Mouse (Mus musculus) liver, embryonic 14.5 days (tissue): Measurements from ENCODE around the gene Cep85l. TPM values are rescaled to one million over a fixed set of nuclear protein-coding genes. Genes with fewer than 3 reads are reported as not detected.

ENCODE experiments used
- ATAC-seq: fragments of 200-750 bp; cut with Nextera tagmentation; 2 replicates; pipeline ENCODE4 v1.8.0; 2017; ENCODE audit warnings: moderate number of reproducible peaks, mild to moderate bottlenecking, moderate library complexity; ENCODE audit not compliant: insufficient read depth
- DNase-seq, 3 experiments: peaks; one replicate each; pipeline ENCODE4 v3.0.0-alpha.2; 2012 to 2013; ENCODE audit warnings: low read depth in 3 of 3, low spot score in 3 of 3
- H3K27ac ChIP-seq: fragments of 300-500 bp; sonication (generic); 2 replicates; pipeline ENCODE4 v1.5.1; 2014; ENCODE audit warnings: moderate library complexity, mild to moderate bottlenecking, control low read depth, inconsistent platforms
- H3K27me3 ChIP-seq: fragments of 300-500 bp; sonication (generic); 2 replicates; pipeline ENCODE4 v1.6.1; 2014; ENCODE audit warnings: mild to moderate bottlenecking, low read length, moderate library complexity; ENCODE audit not compliant: control insufficient read depth, insufficient read depth
- H3K36me3 ChIP-seq: fragments of 300-500 bp; sonication (generic); replicated peaks from 2 replicates; pipeline ENCODE4 v1.6.1; 2014; ENCODE audit warnings: low read depth; ENCODE audit not compliant: control insufficient read depth, insufficient read depth
- H3K4me1 ChIP-seq, 2 experiments: fragments of 200-500 bp in 1 of 2; fragments of 300-500 bp in 1 of 2; sonication (generic) in 1 of 2; replicated peaks; 2 replicates each; pipeline ENCODE4 v1.6.1; 2012 to 2014; ENCODE audit warnings: antibody characterized with exemption in 1 of 2, inconsistent platforms in 1 of 2, low read length in 1 of 2; ENCODE audit not compliant: control insufficient read depth in 2 of 2, insufficient read depth in 2 of 2
- H3K4me2 ChIP-seq: fragments of 300-500 bp; sonication (generic); 2 replicates; pipeline ENCODE4 v1.6.1; 2014; ENCODE audit warnings: low read depth, mild to moderate bottlenecking, control low read depth, moderate library complexity
- H3K4me3 ChIP-seq, 2 experiments: fragments of 200-500 bp in 1 of 2; fragments of 300-500 bp in 1 of 2; sonication (generic) in 1 of 2; 2 replicates each; pipeline ENCODE4 v1.5.1; 2012 to 2014; ENCODE audit warnings: low read depth in 2 of 2, low read length in 2 of 2, mild to moderate bottlenecking in 2 of 2, control low read depth in 1 of 2, inconsistent platforms in 1 of 2, moderate library complexity in 1 of 2; ENCODE audit not compliant: insufficient read depth in 1 of 2
- H3K9ac ChIP-seq: fragments of 300-500 bp; sonication (generic); replicated peaks from 2 replicates; pipeline ENCODE4 v1.6.1; 2014; ENCODE audit warnings: mild to moderate bottlenecking, control low read depth, moderate library complexity
- H3K9me3 ChIP-seq: fragments of 300-500 bp; sonication (generic); 2 replicates; pipeline ENCODE4 v1.6.1; 2016; ENCODE audit warnings: low read length, mixed read lengths; ENCODE audit not compliant: control insufficient read depth
- CTCF ChIP-seq: IDR thresholded peaks from 2 replicates; pipeline ENCODE4 v1.5.1; 2016; ENCODE audit warnings: antibody characterized with exemption, low read depth, control low read depth
- EP300 ChIP-seq: IDR thresholded peaks from 2 replicates; pipeline ENCODE4 v1.6.1; 2016; ENCODE audit warnings: antibody characterized with exemption, low read depth
- WGBS: fragments of 180-500 bp; shearing (Covaris S2); extraction: QIAGEN DNeasy Blood & Tissue Kit; methylation state at CpG from one replicate; pipeline ENCODE4 v1.1.7; 2014; ENCODE audit not compliant: insufficient replicate concordance; 5-methylcytosine and 5-hydroxymethylcytosine counted together
- polyA plus RNA-seq, 2 experiments: library from polyadenylated mRNA; depleted of rRNA in 1 of 2; stranded (reverse) in 1 of 2; unstranded in 1 of 2; fragments of >200 nt; fragmentation: Nextera tagmentation in 1 of 2; extraction: Ambion mirVana in 1 of 2; gene quantifications; 2 replicates each; pipeline versions ENCODE4 v1.2.1 to v1.2.3; 2012 to 2014

The Cep85l gene
- polyA plus RNA-seq, 2 experiments = 1.2 to 1.8 TPM

DNA sequence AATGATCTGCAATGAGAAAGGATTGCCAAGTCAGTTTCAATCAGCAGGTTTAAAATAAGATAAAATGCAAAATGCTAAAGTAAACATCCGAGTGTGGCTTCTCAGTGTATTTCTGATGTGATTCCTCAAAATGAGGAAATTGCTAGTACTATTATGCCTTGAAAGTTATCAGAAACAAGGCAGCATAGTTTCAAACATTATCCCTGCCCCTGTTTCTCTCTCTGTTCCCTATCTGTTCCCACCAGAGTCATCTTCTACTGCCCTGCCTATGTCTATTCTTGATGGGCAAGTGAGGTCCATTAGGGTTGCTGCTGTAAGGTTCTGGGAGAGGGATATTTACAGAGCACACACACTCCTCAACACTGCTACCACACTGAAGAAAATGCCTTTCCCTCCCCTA lies 30.5 kb downstream of the Cep85l start:
- no peaks in the 10 kb centered on the region for H3K9me3 ChIP-seq
- H3K4me1 ChIP-seq = no peaks in the 10 kb centered on the region
- no peak for ATAC-seq
- no peak overlapping the region for H3K4me2 ChIP-seq
- TF ChIP-seq EP300 (no peak), CTCF (no peak)
- H3K36me3 ChIP-seq = no peaks in the 10 kb centered on the region
- H3K27me3 ChIP-seq = no peaks in the 10 kb centered on the region
- DNase-seq = no peak
- H3K27ac ChIP-seq = no peak overlapping the region
- WGBS = 50% methylated on average over 1 of the region's 1 CpGs
- H3K9ac ChIP-seq = no peak overlapping the region
- H3K4me3 ChIP-seq = no peak overlapping the region

DNA sequence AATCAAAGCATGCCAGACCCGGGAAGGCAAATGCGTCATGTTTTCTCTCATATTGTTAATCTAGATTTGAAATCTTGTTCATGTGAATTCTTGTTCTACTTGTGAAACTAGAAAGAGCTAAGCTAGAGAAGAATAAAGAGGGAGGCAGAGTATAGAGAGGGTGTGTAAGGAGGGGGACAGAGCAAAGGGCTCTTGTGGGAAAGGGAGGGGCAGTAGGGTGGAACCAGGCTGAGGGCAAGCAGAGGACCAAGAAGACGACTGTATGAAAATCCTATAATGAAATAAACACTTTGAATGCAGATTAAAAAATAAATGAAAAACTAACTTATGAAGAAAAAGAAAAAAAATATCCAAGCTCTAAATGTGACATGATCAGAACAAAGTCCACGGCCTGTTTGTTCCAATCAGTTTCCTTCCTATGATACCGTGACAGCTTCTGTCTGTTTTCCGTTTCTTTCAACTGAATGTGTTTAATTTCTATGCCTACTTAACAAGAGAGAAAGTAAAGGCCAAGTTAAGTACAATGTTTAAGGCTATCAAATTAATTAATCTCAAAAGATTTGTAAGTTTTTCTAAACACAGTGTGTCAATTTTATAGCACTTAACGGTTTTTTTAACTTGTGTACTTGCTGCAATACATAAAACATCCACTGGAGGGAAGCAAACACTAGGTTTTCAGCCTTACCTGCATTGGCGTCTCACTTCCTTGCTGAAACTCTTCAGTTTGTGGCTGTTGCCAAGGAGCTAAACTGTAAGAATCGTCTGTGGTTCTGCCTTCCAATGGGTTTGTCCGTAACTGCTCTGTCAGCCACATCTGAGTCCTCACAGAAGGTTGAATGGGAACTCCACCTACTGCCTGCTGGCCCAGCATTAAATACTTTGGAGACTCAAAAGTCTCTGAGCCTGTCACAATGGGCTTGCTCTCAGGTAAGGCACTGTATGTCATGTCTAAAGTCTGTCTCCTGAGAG lies 31.7 kb downstream of the Cep85l start:
- Histone ChIP-seq H3K36me3 (no peaks in the 10 kb centered on the region), H3K27ac (no peak overlapping the region), H3K9ac (no peak overlapping the region), H3K4me2 (no peak overlapping the region), H3K9me3 (no peaks in the 10 kb centered on the region), H3K4me3 (no peak overlapping the region), H3K27me3 (no peaks in the 10 kb centered on the region), H3K4me1 (no peaks in the 10 kb centered on the region)
- DNase-seq (peak in 2 of 3 experiments; percentile 48 to 62), ATAC-seq (no peak)
- TF ChIP-seq CTCF = peak; percentile 76
- no peak for TF ChIP-seq EP300
- WGBS = 49% methylated on average over 10 of the region's 10 CpGs

DNA sequence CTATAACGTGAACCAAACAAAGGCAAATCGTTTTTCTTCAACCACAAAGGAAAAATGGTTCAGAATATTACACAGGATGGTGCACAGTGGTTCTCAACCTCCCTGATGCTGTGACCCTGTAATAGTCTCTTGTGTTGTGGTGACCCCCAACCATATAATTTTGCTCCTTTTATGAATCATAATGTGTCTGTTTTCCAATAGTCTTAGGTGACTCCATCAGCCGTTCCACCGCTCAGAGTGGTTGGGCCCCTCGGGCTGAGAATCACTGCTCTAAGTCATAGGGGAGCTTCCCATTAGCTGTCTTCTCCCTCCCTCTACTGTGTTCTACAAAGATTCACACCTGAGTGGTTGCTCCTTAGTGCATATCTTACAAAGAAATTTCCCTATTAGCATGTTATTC lies 32.8 kb downstream of the Cep85l start:
- Histone ChIP-seq H3K27me3 (no peaks in the 10 kb centered on the region), H3K9ac (no peak overlapping the region), H3K4me3 (no peak overlapping the region), H3K4me1 (no peaks in the 10 kb centered on the region), H3K4me2 (no peak overlapping the region), H3K27ac (no peak overlapping the region), H3K9me3 (no peaks in the 10 kb centered on the region), H3K36me3 (no peaks in the 10 kb centered on the region)
- no peak for TF ChIP-seq CTCF
- no peak for TF ChIP-seq EP300
- ATAC-seq (no peak), DNase-seq (no peak)
- WGBS = 75% methylated on average over 5 of the region's 5 CpGs

DNA sequence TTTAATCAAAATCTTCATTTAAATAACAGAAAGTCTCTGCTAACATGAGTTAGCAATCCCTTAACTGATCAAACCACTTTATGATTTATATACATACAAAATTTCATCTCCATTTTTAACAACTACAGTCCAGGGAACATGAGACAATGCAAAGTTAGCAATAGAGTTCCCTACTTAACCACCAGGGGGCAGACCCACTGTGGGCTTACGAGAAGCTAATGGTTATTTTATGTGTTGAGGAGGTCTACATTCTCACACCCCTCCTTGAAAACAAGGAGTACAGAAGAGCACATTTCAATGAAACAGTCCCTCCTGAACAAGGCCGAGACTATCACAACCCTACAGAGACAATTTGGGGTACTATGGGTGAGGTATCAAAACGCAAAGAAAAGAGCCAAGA lies 33.2 kb downstream of the Cep85l start:
- H3K4me3 ChIP-seq = no peak overlapping the region
- TF ChIP-seq EP300 = no peak
- TF ChIP-seq CTCF = peak; percentile 79
- WGBS = 45% methylated on average over 3 of the region's 3 CpGs
- no peaks in the 10 kb centered on the region for H3K27me3 ChIP-seq
- H3K9me3 ChIP-seq = no peaks in the 10 kb centered on the region
- H3K4me1 ChIP-seq = no peaks in the 10 kb centered on the region
- no peak overlapping the region for H3K9ac ChIP-seq
- ATAC-seq (no peak), DNase-seq (no peak)
- H3K36me3 ChIP-seq = no peaks in the 10 kb centered on the region
- no peak overlapping the region for H3K4me2 ChIP-seq
- no peak overlapping the region for H3K27ac ChIP-seq

DNA sequence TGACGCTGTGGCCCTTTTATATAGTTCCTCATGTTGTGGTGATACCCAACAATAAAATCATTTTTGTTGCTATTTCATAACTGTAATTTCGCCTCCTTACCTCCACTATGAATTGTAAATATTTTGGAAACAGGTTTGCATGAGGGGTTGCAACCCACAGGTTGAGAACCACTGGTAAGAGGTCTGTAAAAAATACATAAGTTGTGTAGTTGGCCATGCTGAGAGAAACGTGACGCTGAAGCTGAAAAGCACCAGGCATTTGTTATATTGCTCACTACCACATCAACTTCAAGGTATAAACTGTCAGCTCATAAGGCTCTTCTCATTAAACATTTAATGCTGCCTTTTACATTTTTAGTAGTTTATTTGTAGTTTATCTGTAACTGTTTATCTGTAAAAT lies 34.2 kb downstream of the Cep85l start:
- no peaks in the 10 kb centered on the region for H3K4me1 ChIP-seq
- TF ChIP-seq EP300 = no peak
- no peak for TF ChIP-seq CTCF
- WGBS = 73% methylated on average over 4 of the region's 4 CpGs
- no peak for ATAC-seq
- DNase-seq = no peak
- H3K36me3 ChIP-seq = no peaks in the 10 kb centered on the region
- H3K9ac ChIP-seq = no peak overlapping the region
- no peak overlapping the region for H3K4me3 ChIP-seq
- H3K27me3 ChIP-seq = no peaks in the 10 kb centered on the region
- H3K4me2 ChIP-seq = no peak overlapping the region
- no peaks in the 10 kb centered on the region for H3K9me3 ChIP-seq
- H3K27ac ChIP-seq = no peak overlapping the region
